Mouse (Mus musculus): Measurements from ENCODE around the gene Tmcc1. TPM values are rescaled to one million over a fixed set of nuclear protein-coding genes. Genes with fewer than 3 reads are reported as not detected.

The Tmcc1 gene
- polyA plus RNA-seq, 1 experiment from 2014 or later, result 15.1 TPM

- Histone ChIP-seq H3K27ac (ENCODE audit: low read depth) (peak overlapping the region; percentile 94), H3K9ac (peak overlapping the region; percentile 29; the same call in 1 of the 2 replicates), H3K4me1 (ENCODE audit: insufficient read depth) (peaks cover 52% of the 10 kb centered on the region), H3K36me3 (ENCODE audit: insufficient read depth) (peaks cover 22% of the 10 kb centered on the region), H3K4me3 (ENCODE audit: low read depth, low read length) (no peak overlapping the region; the same call in 1 of the 2 replicates), H3K9me3 (ENCODE audit: low read depth, low read length) (no peaks in the 10 kb centered on the region), H3K27me3 (ENCODE audit: insufficient read depth, low read length) (no peaks in the 10 kb centered on the region), H3K4me2 (peak overlapping the region; percentile 91)
- 29% methylated on average over 12 of the region's 12 CpGs for WGBS
- TF ChIP-seq CTCF (IDR thresholded peaks at IDR 0.05; ENCODE audit: low read depth), result no peak
- ATAC-seq (ENCODE audit: insufficient read depth) (peak; percentile 82), DNase-seq (peak; percentile 91)
These were observed 209.8 kb downstream of the Tmcc1 start for GRCm38 (mm10) chr6:115983306-115984038.

- no peaks in the 10 kb centered on the region for H3K27me3 ChIP-seq (ENCODE audit: insufficient read depth, low read length)
- peak overlapping the region; percentile 94 for H3K27ac ChIP-seq (ENCODE audit: low read depth)
- WGBS, result 34% methylated on average over 7 of the region's 7 CpGs
- no peak overlapping the region; the same call in 1 of the 2 replicates for H3K4me3 ChIP-seq (ENCODE audit: low read depth, low read length)
- H3K4me1 ChIP-seq (ENCODE audit: insufficient read depth), result peaks cover 52% of the 10 kb centered on the region
- H3K36me3 ChIP-seq (ENCODE audit: insufficient read depth), result peaks cover 28% of the 10 kb centered on the region
- TF ChIP-seq CTCF (IDR thresholded peaks at IDR 0.05; ENCODE audit: low read depth), result no peak
- DNase-seq, result no peak
- ATAC-seq (ENCODE audit: insufficient read depth), result no peak
- H3K9ac ChIP-seq, result peak overlapping the region; percentile 29; the same call in 1 of the 2 replicates
- no peaks in the 10 kb centered on the region for H3K9me3 ChIP-seq (ENCODE audit: low read depth, low read length)
- H3K4me2 ChIP-seq, result peak overlapping the region; percentile 50
These were observed 210.4 kb downstream of the Tmcc1 start for GRCm38 (mm10) chr6:115982889-115983288.

GRCm38 (mm10) chr6:115978596-115978995 is 214.7 kb downstream of the Tmcc1 start:
- 71% methylated on average over 8 of the region's 8 CpGs for WGBS
- no peak; the same call in 1 of the 2 replicates for TF ChIP-seq CTCF (IDR thresholded peaks at IDR 0.05; ENCODE audit: low read depth)
- Histone ChIP-seq H3K4me2 (no peak overlapping the region), H3K36me3 (ENCODE audit: insufficient read depth) (peaks cover 71% of the 10 kb centered on the region), H3K4me1 (ENCODE audit: insufficient read depth) (peaks cover 15% of the 10 kb centered on the region), H3K27ac (ENCODE audit: low read depth) (no peak overlapping the region), H3K27me3 (ENCODE audit: insufficient read depth, low read length) (no peaks in the 10 kb centered on the region), H3K9ac (no peak overlapping the region), H3K4me3 (ENCODE audit: low read depth, low read length) (no peak overlapping the region), H3K9me3 (ENCODE audit: low read depth, low read length) (no peaks in the 10 kb centered on the region)
- no peak for ATAC-seq (ENCODE audit: insufficient read depth)
- no peak for DNase-seq

GRCm38 (mm10) chr6:115977810-115978209 is 215.5 kb downstream of the Tmcc1 start:
- Histone ChIP-seq H3K4me1 (ENCODE audit: insufficient read depth) (peaks cover 11% of the 10 kb centered on the region; the same call in 1 of the 2 replicates), H3K36me3 (ENCODE audit: insufficient read depth) (peaks cover 79% of the 10 kb centered on the region), H3K9me3 (ENCODE audit: low read depth, low read length) (no peaks in the 10 kb centered on the region), H3K4me3 (ENCODE audit: low read depth, low read length) (no peak overlapping the region), H3K27ac (ENCODE audit: low read depth) (no peak overlapping the region), H3K27me3 (ENCODE audit: insufficient read depth, low read length) (no peaks in the 10 kb centered on the region), H3K4me2 (no peak overlapping the region), H3K9ac (no peak overlapping the region)
- WGBS, result 69% methylated on average over 15 of the region's 15 CpGs
- ATAC-seq (ENCODE audit: insufficient read depth) (no peak), DNase-seq (no peak)
- no peak for TF ChIP-seq CTCF (IDR thresholded peaks at IDR 0.05; ENCODE audit: low read depth)

- H3K9me3 ChIP-seq (ENCODE audit: low read depth, low read length), result no peaks in the 10 kb centered on the region
- peaks cover 96% of the 10 kb centered on the region for H3K36me3 ChIP-seq (ENCODE audit: insufficient read depth)
- no peak overlapping the region for H3K27ac ChIP-seq (ENCODE audit: low read depth)
- no peak for ATAC-seq (ENCODE audit: insufficient read depth)
- no peak for DNase-seq
- 80% methylated on average over 8 of the region's 8 CpGs for WGBS
- TF ChIP-seq CTCF (IDR thresholded peaks at IDR 0.05; ENCODE audit: low read depth), result no peak
- H3K9ac ChIP-seq, result no peak overlapping the region
- H3K4me3 ChIP-seq (ENCODE audit: low read depth, low read length), result no peak overlapping the region
- no peaks in the 10 kb centered on the region for H3K27me3 ChIP-seq (ENCODE audit: insufficient read depth, low read length)
- no peak overlapping the region for H3K4me2 ChIP-seq
- peaks cover 19% of the 10 kb centered on the region for H3K4me1 ChIP-seq (ENCODE audit: insufficient read depth)
These were observed 217.7 kb downstream of the Tmcc1 start for GRCm38 (mm10) chr6:115975606-115976005.

- Histone ChIP-seq H3K36me3 (ENCODE audit: insufficient read depth) (peaks cover 96% of the 10 kb centered on the region), H3K27me3 (ENCODE audit: insufficient read depth, low read length) (no peaks in the 10 kb centered on the region), H3K4me3 (ENCODE audit: low read depth, low read length) (no peak overlapping the region), H3K4me1 (ENCODE audit: insufficient read depth) (peaks cover 19% of the 10 kb centered on the region), H3K4me2 (no peak overlapping the region), H3K27ac (ENCODE audit: low read depth) (no peak overlapping the region), H3K9ac (no peak overlapping the region), H3K9me3 (ENCODE audit: low read depth, low read length) (no peaks in the 10 kb centered on the region)
- no peak for TF ChIP-seq CTCF (IDR thresholded peaks at IDR 0.05; ENCODE audit: low read depth)
- DNase-seq, result no peak
- WGBS, result 83% methylated on average over 16 of the region's 16 CpGs
- no peak for ATAC-seq (ENCODE audit: insufficient read depth)
These were observed 219.2 kb downstream of the Tmcc1 start for GRCm38 (mm10) chr6:115973881-115974662.
